Mouse (Mus musculus) lung, adult 2 months (tissue): ENCODE data around the gene Nfkb2.

Experiments used
- CTCF ChIP-seq: fragments of 200-500 bp; IDR thresholded peaks from 2 replicates; pipeline ENCODE4 v1.5.1; 2011; ENCODE audit warnings: mild to moderate bottlenecking, low read length, control low read depth; ENCODE audit not compliant: insufficient read depth
- POLR2A ChIP-seq: fragments of 200-500 bp; IDR thresholded peaks from 2 replicates; pipeline ENCODE4 v1.6.1; 2011; ENCODE audit warnings: low read depth, mild to moderate bottlenecking, control low read depth, low read length, borderline replicate concordance; ENCODE audit errors: extremely low read depth

DNA sequence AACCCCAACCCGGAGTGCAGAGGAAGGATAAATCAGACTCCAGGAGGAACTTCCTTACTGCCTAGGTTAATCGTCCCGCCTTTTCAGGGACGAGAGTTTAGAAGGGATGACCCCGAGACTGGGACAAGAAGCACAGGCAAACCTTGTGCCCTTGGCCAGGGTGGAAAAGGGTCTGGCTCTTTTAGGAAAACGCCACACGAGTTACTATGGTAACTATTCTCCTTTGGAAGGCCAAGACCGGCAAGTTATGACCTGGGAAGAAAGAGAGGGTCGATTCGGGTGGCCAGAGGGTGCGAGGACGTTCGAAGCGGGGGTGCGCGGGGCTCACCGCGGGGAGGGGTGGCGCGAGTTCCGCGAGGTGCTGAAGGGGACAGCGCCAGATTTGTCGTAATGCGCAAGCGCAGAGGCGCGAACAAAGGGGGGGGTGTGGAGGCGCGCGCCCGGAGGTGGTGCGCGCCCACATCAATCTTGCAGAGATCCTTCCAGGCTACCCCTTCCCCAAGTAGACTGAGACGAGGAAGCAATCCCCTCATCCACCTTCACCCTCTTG is 22.7 kb downstream of the Nfkb2 start, which contains the start of gene Psd:
- TF ChIP-seq POLR2A (no peak), CTCF (no peak)
